Mouse (Mus musculus): ENCODE measurements around the gene Sgk2. TPM values are rescaled to one million over a fixed set of nuclear protein-coding genes. Genes with fewer than 3 reads are reported as not detected.

The Sgk2 gene
- polyA plus RNA-seq, 1 experiment from 2014 or later, result 1.2 TPM

GRCm38 (mm10) chr2:163062119-163062508 lies 75.0 kb downstream of the Sgk2 start:
- no peak for ATAC-seq (ENCODE audit: insufficient read depth, low FRiP score, low read depth)
- Histone ChIP-seq H3K4me1 (no peaks in the 10 kb centered on the region), H3K9me3 (no peaks in the 10 kb centered on the region), H3K36me3 (peaks cover 5% of the 10 kb centered on the region; the same call in 1 of the 2 replicates), H3K4me2 (no peak overlapping the region), H3K4me3 (replicated peaks) (no peak overlapping the region), H3K9ac (no peak overlapping the region), H3K27ac (no peak overlapping the region), H3K27me3 (replicated peaks) (no peaks in the 10 kb centered on the region)
- 82% methylated on average over 6 of the region's 6 CpGs for WGBS

Other genes with a start within 250 kb of the Sgk2 start
- gene Srsf6, start 55.8 kb upstream of the Sgk2 start, polyA plus RNA-seq (2015; fragmentation: Nextera tagmentation; extraction: Ambion mirVana), result 170 and 191 TPM in 2 replicates
- gene L3mbtl1, start 43.9 kb upstream of the Sgk2 start, polyA plus RNA-seq (2015; fragmentation: Nextera tagmentation; extraction: Ambion mirVana), result 0.18 and 0.19 TPM in 2 replicates
- gene Ift52, start 30.0 kb downstream of the Sgk2 start, polyA plus RNA-seq (2015; fragmentation: Nextera tagmentation; extraction: Ambion mirVana), result 43.2 and 45.5 TPM in 2 replicates
- 23.3 and 26.7 TPM in 2 replicates for gene Mybl2, start 67.4 kb downstream of the Sgk2 start, polyA plus RNA-seq (2015; fragmentation: Nextera tagmentation; extraction: Ambion mirVana)
- gene Gtsf1l, start 100.5 kb downstream of the Sgk2 start, polyA plus RNA-seq (2015; fragmentation: Nextera tagmentation; extraction: Ambion mirVana), result not detected in 2 replicates
- 4.4 TPM in 2 replicates for gene Tox2, start 215.8 kb downstream of the Sgk2 start, polyA plus RNA-seq (2015; fragmentation: Nextera tagmentation; extraction: Ambion mirVana)